Mouse (Mus musculus): ENCODE results near the gene Lsamp.
"Not testable (repeated sequence)": the region's sequence is repeated elsewhere in the genome, so short reads cannot be mapped to it uniquely, and the experiment has no call there.

The Lsamp gene

GRCm38 (mm10) chr16:41969215-41969614, 1985.1 kb downstream of the Lsamp start:
- no peak for DNase-seq

GRCm38 (mm10) chr16:41974866-41975719, 1990.9 kb downstream of the Lsamp start:
- DNase-seq: no peak

GRCm38 (mm10) chr16:41976897-41977296, 1992.7 kb downstream of the Lsamp start:
- DNase-seq: no peak

GRCm38 (mm10) chr16:41996956-41997355, 2012.8 kb downstream of the Lsamp start:
- no peak for DNase-seq

- DNase-seq: no peak
Observed at GRCm38 (mm10) chr16:42002925-42003324, 2018.8 kb downstream of the Lsamp start.

GRCm38 (mm10) chr16:42003506-42003905, 2019.3 kb downstream of the Lsamp start:
- DNase-seq: not testable (repeated sequence)

- DNase-seq: no peak
Observed at GRCm38 (mm10) chr16:42004166-42004565, 2020.0 kb downstream of the Lsamp start.

- no peak for DNase-seq
Observed at GRCm38 (mm10) chr16:42014937-42015336, 2030.8 kb downstream of the Lsamp start.

GRCm38 (mm10) chr16:42015443-42015842, 2031.3 kb downstream of the Lsamp start:
- no peak for DNase-seq

- DNase-seq: no peak
Observed at GRCm38 (mm10) chr16:42016791-42017643, 2032.9 kb downstream of the Lsamp start.

GRCm38 (mm10) chr16:42022566-42022965, 2038.4 kb downstream of the Lsamp start:
- DNase-seq: no peak

GRCm38 (mm10) chr16:42032030-42032429, 2047.9 kb downstream of the Lsamp start:
- no peak for DNase-seq

GRCm38 (mm10) chr16:42033449-42033848, 2049.3 kb downstream of the Lsamp start:
- no peak for DNase-seq

GRCm38 (mm10) chr16:42048138-42048537, 2064.0 kb downstream of the Lsamp start:
- DNase-seq: no peak

- no peak for DNase-seq
Observed at GRCm38 (mm10) chr16:42059927-42060326, 2075.8 kb downstream of the Lsamp start.

GRCm38 (mm10) chr16:42074325-42074724, 2090.2 kb downstream of the Lsamp start:
- no peak for DNase-seq

- no peak for DNase-seq
Observed at GRCm38 (mm10) chr16:42079573-42079972, 2095.4 kb downstream of the Lsamp start.

GRCm38 (mm10) chr16:42081611-42082010, 2097.4 kb downstream of the Lsamp start:
- DNase-seq: no peak

- DNase-seq: no peak
Observed at GRCm38 (mm10) chr16:42097510-42097909, 2113.3 kb downstream of the Lsamp start.

- DNase-seq: no peak
Observed at GRCm38 (mm10) chr16:42102186-42102585, 2118.0 kb downstream of the Lsamp start.

- DNase-seq: no peak
Observed at GRCm38 (mm10) chr16:42102635-42103034, 2118.5 kb downstream of the Lsamp start.

- DNase-seq: no peak
Observed at GRCm38 (mm10) chr16:42112251-42112650, 2128.1 kb downstream of the Lsamp start.

- DNase-seq: no peak
Observed at GRCm38 (mm10) chr16:42113246-42113645, 2129.1 kb downstream of the Lsamp start.

GRCm38 (mm10) chr16:42121788-42122187, 2137.6 kb downstream of the Lsamp start:
- DNase-seq: no peak

Data from lung, postnatal 4 days (tissue).